Mouse (Mus musculus) MEL (cell line): Measurements from ENCODE around the gene Nell2. TPM values are rescaled to one million over a fixed set of nuclear protein-coding genes. Genes with fewer than 3 reads are reported as not detected.

Source experiments
- DNase-seq: peaks from one replicate; pipeline ENCODE4 v3.0.0; 2011; ENCODE audit warnings: low read depth, low spot score
- H3K27ac ChIP-seq: 2 replicates; pipeline ENCODE4 v1.5.1; 2012; ENCODE audit warnings: low read depth, mild to moderate bottlenecking, control low read depth, low read length, moderate library complexity; ENCODE audit not compliant: control insufficient read depth
- H3K27me3 ChIP-seq, 2 experiments: fragments of 150-350 bp in 1 of 2; sonication (generic) in 1 of 2; 2 replicates each; pipeline ENCODE4 v1.6.1; 2012; ENCODE audit warnings: low read length in 2 of 2, mild to moderate bottlenecking in 2 of 2, improper control_type of control experiment in 1 of 2, moderate library complexity in 1 of 2; ENCODE audit not compliant: insufficient read depth in 2 of 2, control insufficient read depth in 1 of 2
- H3K36me3 ChIP-seq, 2 experiments: 2 replicates each; pipeline ENCODE4 v1.6.1; 2012 to 2014; ENCODE audit warnings: low read length in 2 of 2, improper control_type of control experiment in 1 of 2, inconsistent platforms in 1 of 2, mild to moderate bottlenecking in 1 of 2; ENCODE audit not compliant: insufficient read depth in 2 of 2, control insufficient read depth in 1 of 2
- H3K4me1 ChIP-seq, 2 experiments: fragments of 150-350 bp in 1 of 2; sonication (generic) in 1 of 2; 2 replicates each; pipeline ENCODE4 v1.6.1; 2012; ENCODE audit warnings: low read length in 2 of 2, improper control_type of control experiment in 1 of 2, mild to moderate bottlenecking in 1 of 2; ENCODE audit not compliant: insufficient read depth in 2 of 2, control insufficient read depth in 1 of 2
- H3K4me3 ChIP-seq, 2 experiments: fragments of 150-350 bp in 1 of 2; sonication (generic) in 1 of 2; 2 replicates each; pipeline ENCODE4 v1.5.1; 2012; ENCODE audit warnings: low read depth in 2 of 2, low read length in 2 of 2, mild to moderate bottlenecking in 2 of 2, moderate library complexity in 2 of 2, control low read depth in 1 of 2, improper control_type of control experiment in 1 of 2; ENCODE audit not compliant: control insufficient read depth in 1 of 2, insufficient read depth in 1 of 2
- H3K79me2 ChIP-seq: 2 replicates; pipeline ENCODE4 v1.6.1; 2012; ENCODE audit warnings: mild to moderate bottlenecking, low read length, moderate library complexity; ENCODE audit not compliant: control insufficient read depth, poor library complexity, insufficient read depth
- H3K9ac ChIP-seq: 2 replicates; pipeline ENCODE4 v1.6.1; 2012; ENCODE audit warnings: low read depth, mild to moderate bottlenecking, control low read depth, low read length, moderate library complexity; ENCODE audit not compliant: control insufficient read depth, poor library complexity, severe bottlenecking
- H3K9me3 ChIP-seq: fragments of 150-350 bp; sonication (generic); replicated peaks from 2 replicates; pipeline ENCODE4 v1.6.1; 2012; ENCODE audit warnings: mild to moderate bottlenecking, low read length, improper control_type of control experiment, moderate library complexity; ENCODE audit not compliant: insufficient read depth
- CHD1 ChIP-seq: IDR thresholded peaks from 2 replicates; pipeline ENCODE4 v1.6.1; 2012; ENCODE audit warnings: low read depth, mild to moderate bottlenecking, inconsistent platforms, low read length, improper control_type of control experiment
- ELF1 ChIP-seq: IDR thresholded peaks from 2 replicates; pipeline ENCODE4 v1.6.1; 2014; ENCODE audit warnings: low read depth, mild to moderate bottlenecking, inconsistent platforms, low read length, improper control_type of control experiment, moderate library complexity
- EP300 ChIP-seq, 2 experiments: IDR thresholded peaks; 2 replicates each; pipeline ENCODE4 v1.6.1; 2011; ENCODE audit warnings: improper control_type of control experiment in 2 of 2, low read length in 2 of 2, low read depth in 1 of 2, mild to moderate bottlenecking in 1 of 2
- HCFC1 ChIP-seq: IDR thresholded peaks from 2 replicates; pipeline ENCODE4 v1.6.1; 2012; ENCODE audit warnings: low read depth, mild to moderate bottlenecking, inconsistent platforms, low read length, improper control_type of control experiment, moderate library complexity
- MAX ChIP-seq: IDR thresholded peaks from 2 replicates; pipeline ENCODE4 v1.6.1; 2011; ENCODE audit warnings: low read length, improper control_type of control experiment
- MAZ ChIP-seq: IDR thresholded peaks from 2 replicates; pipeline ENCODE4 v1.6.1; 2012; ENCODE audit warnings: low read depth, mild to moderate bottlenecking, inconsistent platforms, low read length, improper control_type of control experiment
- MEF2A ChIP-seq: IDR thresholded peaks from 2 replicates; pipeline ENCODE4 v1.6.1; 2014; ENCODE audit warnings: low read depth, mild to moderate bottlenecking, inconsistent platforms, low read length, improper control_type of control experiment; ENCODE audit not compliant: poor library complexity, insufficient replicate concordance, severe bottlenecking; ENCODE audit errors: extremely low read depth
- MXI1 ChIP-seq: IDR thresholded peaks from 2 replicates; pipeline ENCODE4 v1.6.1; 2011; ENCODE audit warnings: mild to moderate bottlenecking, low read depth, low read length, improper control_type of control experiment
- MYC ChIP-seq: IDR thresholded peaks from 2 replicates; pipeline ENCODE4 v1.6.1; 2011; ENCODE audit warnings: low read depth, mild to moderate bottlenecking, low read length, improper control_type of control experiment, moderate library complexity
- NELFE ChIP-seq: IDR thresholded peaks from 2 replicates; pipeline ENCODE4 v1.6.1; 2011; ENCODE audit warnings: low read depth, low read length, improper control_type of control experiment
- POLR2A ChIP-seq, 2 experiments: IDR thresholded peaks; 2 replicates each; pipeline ENCODE4 v1.6.1; 2011 to 2012; ENCODE audit warnings: low read length in 2 of 2, mild to moderate bottlenecking in 2 of 2, control low read depth in 1 of 2, improper control_type of control experiment in 1 of 2, low read depth in 1 of 2, moderate library complexity in 1 of 2; ENCODE audit not compliant: control insufficient read depth in 1 of 2, insufficient read depth in 1 of 2, poor library complexity in 1 of 2
- RAD21 ChIP-seq: IDR thresholded peaks from 2 replicates; pipeline ENCODE4 v1.6.1; 2011; ENCODE audit warnings: mild to moderate bottlenecking, low read depth, low read length, improper control_type of control experiment
- RCOR1 ChIP-seq: IDR thresholded peaks from 2 replicates; pipeline ENCODE4 v1.6.1; 2012; ENCODE audit warnings: low read depth, mild to moderate bottlenecking, inconsistent platforms, low read length, improper control_type of control experiment
- SMC3 ChIP-seq: IDR thresholded peaks from 2 replicates; pipeline ENCODE4 v1.6.1; 2011; ENCODE audit warnings: low read depth, low read length, improper control_type of control experiment
- TAL1 ChIP-seq: IDR thresholded peaks from 2 replicates; pipeline ENCODE4 v1.6.1; 2012; ENCODE audit warnings: mild to moderate bottlenecking, inconsistent platforms, low read length, moderate library complexity, mixed read lengths
- TBP ChIP-seq: IDR thresholded peaks from 2 replicates; pipeline ENCODE4 v1.8.0; 2011; ENCODE audit warnings: low read depth, low read length, improper control_type of control experiment
- TCF12 ChIP-seq: IDR thresholded peaks from 2 replicates; pipeline ENCODE4 v1.6.1; 2014; ENCODE audit warnings: low read depth, mild to moderate bottlenecking, inconsistent platforms, low read length, improper control_type of control experiment, moderate library complexity
- UBTF ChIP-seq: IDR thresholded peaks from 2 replicates; pipeline ENCODE4 v1.6.1; 2012; ENCODE audit warnings: low read depth, mild to moderate bottlenecking, inconsistent platforms, low read length, improper control_type of control experiment, moderate library complexity, borderline replicate concordance; ENCODE audit not compliant: insufficient read depth
- USF2 ChIP-seq, 2 experiments: IDR thresholded peaks; 2 replicates each; pipeline ENCODE4 v1.6.1; 2011 to 2012; ENCODE audit warnings: improper control_type of control experiment in 2 of 2, low read length in 2 of 2, borderline replicate concordance in 1 of 2, inconsistent platforms in 1 of 2, low read depth in 1 of 2, mild to moderate bottlenecking in 1 of 2; ENCODE audit not compliant: insufficient read depth in 1 of 2
- ZMIZ1 ChIP-seq: IDR thresholded peaks from 2 replicates; pipeline ENCODE4 v1.6.1; 2012; ENCODE audit warnings: low read depth, mild to moderate bottlenecking, inconsistent platforms, low read length, improper control_type of control experiment, moderate library complexity
- ZNF384 ChIP-seq: IDR thresholded peaks from 2 replicates; pipeline ENCODE4 v1.6.1; 2012; ENCODE audit warnings: low read depth, mild to moderate bottlenecking, inconsistent platforms, low read length, improper control_type of control experiment
- polyA plus RNA-seq, 2 experiments: library from polyadenylated mRNA; stranded (reverse) in 1 of 2; unstranded in 1 of 2; fragments of >175 nt in 1 of 2; fragments of >200 nt in 1 of 2; gene quantifications; 2 replicates each; pipeline versions ENCODE4 v1.2.1 to v1.2.4; 2012; ENCODE audit warnings: low replicate concordance in 2 of 2, low read depth in 1 of 2; ENCODE audit not compliant: insufficient read length in 2 of 2, insufficient read depth in 1 of 2, missing spikeins in 1 of 2
- total RNA-seq: library from RNA; depleted of rRNA; stranded (reverse); fragments of 300-350 nt; gene quantifications from 2 replicates; pipeline ENCODE4 v1.2.3, GENCODE M21; 2012

Nell2 gene
- total and polyA plus RNA-seq, 3 experiments, result not detected

- Histone ChIP-seq H3K79me2 (no peaks in the 10 kb centered on the region), H3K27me3 (no peaks in the 10 kb centered on the region), H3K4me3 (no peak overlapping the region), H3K27ac (no peak overlapping the region), H3K9ac (no peak overlapping the region), H3K4me1 (no peaks in the 10 kb centered on the region), H3K9me3 (no peaks in the 10 kb centered on the region; the same call in 1 of the 2 replicates), H3K36me3 (no peaks in the 10 kb centered on the region)
- DNase-seq, result no peak
- TF ChIP-seq ZMIZ1 (no peak), MXI1 (no peak), SMC3 (no peak), EP300 (IDR thresholded peaks at IDR 0.05; ENCODE audit: low read depth in 1 of 2, low read length in 2 of 2) (no peak), MEF2A (no peak), POLR2A (IDR thresholded peaks at IDR 0.05; ENCODE audit: control insufficient read depth in 1 of 2, insufficient read depth in 1 of 2, low read depth in 1 of 2, low read length in 2 of 2, poor library complexity in 1 of 2) (no peak), MYC (no peak), USF2 (IDR thresholded peaks at IDR 0.05; ENCODE audit: borderline replicate concordance in 1 of 2, insufficient read depth in 1 of 2, low read depth in 1 of 2, low read length in 2 of 2) (no peak), HCFC1 (no peak)
Observed at GRCm38 (mm10) chr15:95487961-95488360, 40.4 kb downstream of the Nell2 start.

- Histone ChIP-seq H3K27me3 (no peaks in the 10 kb centered on the region), H3K4me1 (no peaks in the 10 kb centered on the region), H3K9me3 (no peaks in the 10 kb centered on the region)
- TF ChIP-seq ELF1 (no peak), TBP (no peak), UBTF (no peak), MYC (no peak), EP300 (IDR thresholded peaks at IDR 0.05; ENCODE audit: low read depth in 1 of 2, low read length in 2 of 2) (no peak), ZNF384 (no peak), RCOR1 (no peak), RAD21 (no peak), TAL1 (no peak), USF2 (IDR thresholded peaks at IDR 0.05; ENCODE audit: borderline replicate concordance in 1 of 2, insufficient read depth in 1 of 2, low read depth in 1 of 2, low read length in 2 of 2) (no peak), POLR2A (IDR thresholded peaks at IDR 0.05; ENCODE audit: control insufficient read depth in 1 of 2, insufficient read depth in 1 of 2, low read depth in 1 of 2, low read length in 2 of 2, poor library complexity in 1 of 2) (no peak), NELFE (no peak), TCF12 (no peak), MAZ (no peak), CHD1 (no peak), MAX (no peak)
- TF ChIP-seq, all 39 proteins: peak for 0
- Histone ChIP-seq H3K4me3 (no peak overlapping the region), H3K9ac (no peak overlapping the region), H3K36me3 (no peaks in the 10 kb centered on the region), H3K27ac (no peak overlapping the region), H3K79me2 (no peaks in the 10 kb centered on the region)
- DNase-seq, result no peak
Observed at GRCm38 (mm10) chr15:95482002-95482401, 46.4 kb downstream of the Nell2 start.
